Mouse (Mus musculus): Measurements from ENCODE around the gene Tmem229a. TPM values are rescaled to one million over a fixed set of nuclear protein-coding genes. Genes with fewer than 3 reads are reported as not detected.

Gene Tmem229a
- total RNA-seq, 1 experiment from 2014 or later, result not detected

Other genes with a start within 250 kb of the Tmem229a start
- not detected in 2 replicates for gene Hyal6, start 223.1 kb downstream of the Tmem229a start, total RNA-seq (2017)
- gene Hyal4, start 208.0 kb downstream of the Tmem229a start, total RNA-seq (2017), result not detected in 2 replicates
- gene Spam1, start 165.1 kb downstream of the Tmem229a start, total RNA-seq (2017), result not detected in 2 replicates
- not detected in 2 replicates for gene Hyal5, start 98.3 kb downstream of the Tmem229a start, total RNA-seq (2017)

Data from common myeloid progenitor, adult 5-6 weeks (primary cell).